Mouse (Mus musculus) thymus, adult 2 months (tissue): ENCODE measurements around the gene Prss32. TPM values are rescaled to one million over a fixed set of nuclear protein-coding genes. Genes with fewer than 3 reads are reported as not detected.

Experiments used
- DNase-seq: peaks from one replicate; pipeline ENCODE4 v3.0.0; 2021
- H3K27ac ChIP-seq: fragments of 200-500 bp; 2 replicates; pipeline ENCODE4 v1.5.1; 2012; ENCODE audit warnings: low read length, control low read depth; ENCODE audit not compliant: control insufficient read depth, insufficient read depth
- H3K27me3 ChIP-seq: fragments of 200-500 bp; 2 replicates; pipeline ENCODE4 v1.6.1; 2012; ENCODE audit warnings: mild to moderate bottlenecking, low read length, moderate library complexity, mixed read lengths; ENCODE audit not compliant: control insufficient read depth, insufficient read depth
- H3K36me3 ChIP-seq: fragments of 200-500 bp; 2 replicates; pipeline ENCODE4 v1.6.1; 2012; ENCODE audit warnings: mild to moderate bottlenecking, low read length, moderate library complexity; ENCODE audit not compliant: control insufficient read depth, insufficient read depth
- H3K4me1 ChIP-seq: fragments of 200-500 bp; replicated peaks from 2 replicates; pipeline ENCODE4 v1.6.1; 2012; ENCODE audit warnings: low read length; ENCODE audit not compliant: control insufficient read depth, insufficient read depth
- H3K4me3 ChIP-seq: fragments of 200-500 bp; 2 replicates; pipeline ENCODE4 v1.5.1; 2012; ENCODE audit warnings: mild to moderate bottlenecking, low read length, control low read depth, moderate library complexity; ENCODE audit not compliant: control insufficient read depth, insufficient read depth
- CTCF ChIP-seq: fragments of 200-500 bp; IDR thresholded peaks from 2 replicates; pipeline ENCODE4 v1.5.1; 2012; ENCODE audit warnings: mild to moderate bottlenecking, control low read depth, low read length, moderate library complexity, borderline replicate concordance; ENCODE audit not compliant: control insufficient read depth, poor library complexity, insufficient read depth; ENCODE audit errors: extremely low read depth
- POLR2A ChIP-seq: fragments of 200-500 bp; IDR thresholded peaks from 2 replicates; pipeline ENCODE4 v1.6.1; 2012; ENCODE audit warnings: mild to moderate bottlenecking, low read length, control low read depth, moderate library complexity; ENCODE audit not compliant: control insufficient read depth, poor library complexity, insufficient read depth; ENCODE audit errors: extremely low read depth
- WGBS: fragments of 180-500 bp; shearing (Covaris S2); methylation state at CpG from one replicate; pipeline ENCODE4 v1.1.7; 2018; 5-methylcytosine and 5-hydroxymethylcytosine counted together
- polyA plus RNA-seq: library from polyadenylated mRNA; depleted of rRNA; stranded (reverse); fragments of >200 nt; gene quantifications from 2 replicates; pipeline ENCODE4 v1.2.3, GENCODE M21; 2012

Gene Prss32
- polyA plus RNA-seq, 1 experiment: 0.51 TPM

DNA sequence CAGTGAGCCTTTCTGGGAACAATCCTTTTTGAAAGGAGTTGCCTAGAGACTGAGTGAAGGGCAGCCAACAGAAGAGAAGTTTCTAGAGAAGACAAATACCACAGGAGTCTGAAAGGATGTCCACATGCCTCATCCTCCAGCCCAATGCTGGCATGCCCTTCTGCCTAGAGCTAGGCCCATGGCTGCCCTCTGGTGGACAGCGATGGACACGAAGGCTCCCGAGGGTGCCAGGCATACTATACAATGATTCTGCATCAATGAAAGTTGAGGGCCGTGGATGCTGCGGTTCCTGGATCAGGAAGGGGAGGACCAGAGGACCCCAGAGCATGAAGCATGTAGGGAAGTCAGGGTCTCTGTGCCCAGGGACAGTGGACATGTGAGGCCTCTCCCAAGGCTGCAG, 9.6 kb downstream of the Prss32 start:
- Histone ChIP-seq H3K4me3 (no peak overlapping the region), H3K27ac (no peak overlapping the region), H3K27me3 (no peaks in the 10 kb centered on the region), H3K36me3 (no peaks in the 10 kb centered on the region), H3K4me1 (peaks cover 5% of the 10 kb centered on the region)
- TF ChIP-seq POLR2A: no peak
- TF ChIP-seq CTCF: peak; percentile 68
- peak; percentile 67 for DNase-seq
- 54% methylated on average over 5 of the region's 5 CpGs for WGBS

DNA sequence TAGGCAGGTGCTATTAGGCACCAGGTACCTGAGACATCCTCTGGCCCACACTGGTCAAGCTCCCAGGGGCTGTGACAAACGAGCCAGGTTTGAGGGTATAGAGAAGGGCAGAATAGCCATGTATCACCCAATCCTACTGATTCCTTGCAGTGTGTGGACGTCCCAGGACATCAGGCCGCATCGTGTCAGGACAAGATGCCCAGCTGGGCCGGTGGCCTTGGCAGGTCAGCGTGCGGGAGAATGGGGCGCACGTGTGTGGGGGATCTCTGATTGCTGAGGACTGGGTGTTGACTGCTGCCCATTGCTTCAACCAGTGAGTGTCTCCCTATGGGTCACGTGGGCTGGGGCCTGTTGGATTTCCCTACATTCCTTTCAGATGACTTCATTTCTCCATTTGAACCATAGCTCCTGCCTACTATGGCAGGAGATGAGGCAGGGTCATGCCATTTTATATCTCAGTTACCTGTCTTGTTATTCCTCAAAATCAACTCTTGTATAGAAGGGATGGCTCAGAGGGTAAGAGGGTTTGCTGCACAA, 10.6 kb downstream of the Prss32 start:
- no peaks in the 10 kb centered on the region for H3K27me3 ChIP-seq
- no peak overlapping the region for H3K27ac ChIP-seq
- H3K36me3 ChIP-seq: no peaks in the 10 kb centered on the region
- DNase-seq: no peak
- 95% methylated on average over 10 of the region's 10 CpGs for WGBS
- no peak overlapping the region for H3K4me3 ChIP-seq
- H3K4me1 ChIP-seq: peaks cover 10% of the 10 kb centered on the region
- no peak for TF ChIP-seq POLR2A

DNA sequence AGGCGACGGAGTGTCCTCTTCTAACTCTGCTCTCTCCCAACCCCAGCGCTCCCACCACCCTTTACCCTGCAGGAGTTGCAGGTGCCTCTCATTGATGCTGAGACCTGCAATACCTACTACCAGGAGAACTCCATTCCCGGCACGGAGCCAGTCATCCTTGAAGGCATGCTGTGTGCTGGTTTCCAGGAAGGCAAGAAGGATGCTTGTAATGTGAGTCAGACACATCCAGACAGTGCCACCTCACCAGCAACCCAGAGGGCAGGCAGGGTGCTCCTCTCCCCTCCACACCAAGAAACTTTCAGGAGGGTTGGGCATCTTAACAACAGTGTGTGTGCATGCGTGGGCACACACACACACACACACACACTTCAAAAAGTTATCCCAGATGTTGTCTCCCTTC, 13.5 kb downstream of the Prss32 start:
- Histone ChIP-seq H3K27me3 (no peaks in the 10 kb centered on the region; the same call in 1 of the 2 replicates), H3K4me1 (peaks cover 11% of the 10 kb centered on the region), H3K27ac (no peak overlapping the region), H3K36me3 (no peaks in the 10 kb centered on the region), H3K4me3 (no peak overlapping the region)
- TF ChIP-seq POLR2A (no peak), CTCF (no peak)
- WGBS: 98% methylated on average over 6 of the region's 6 CpGs
- no peak for DNase-seq

DNA sequence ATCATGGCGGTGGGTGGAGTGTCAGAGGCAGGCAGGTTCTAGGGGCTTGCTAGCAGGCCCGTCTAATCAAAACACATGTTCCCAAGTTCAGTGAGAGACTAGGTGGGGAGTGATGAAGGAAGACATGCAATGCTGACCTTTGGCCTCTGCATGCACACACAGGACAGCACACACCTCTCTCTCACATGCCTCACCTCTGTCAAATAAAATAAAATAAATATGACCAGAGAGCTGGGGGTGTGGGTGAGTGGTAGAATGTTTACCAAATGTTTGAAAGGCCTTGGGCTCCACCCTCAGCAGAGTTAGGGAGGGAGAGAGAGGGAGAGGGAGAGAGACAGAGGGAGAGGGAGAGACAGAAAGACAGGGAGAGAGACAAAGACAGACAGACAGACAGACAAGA, 14.3 kb downstream of the Prss32 start:
- H3K27me3 ChIP-seq: no peaks in the 10 kb centered on the region; the same call in 1 of the 2 replicates
- H3K36me3 ChIP-seq: no peaks in the 10 kb centered on the region
- no peak overlapping the region for H3K27ac ChIP-seq
- H3K4me1 ChIP-seq: peaks cover 11% of the 10 kb centered on the region
- no peak for DNase-seq
- H3K4me3 ChIP-seq: no peak overlapping the region
- TF ChIP-seq POLR2A (no peak), CTCF (no peak)
- WGBS: 95% methylated on average over 2 of the region's 2 CpGs

- no peaks in the 10 kb centered on the region for H3K36me3 ChIP-seq
- no peaks in the 10 kb centered on the region; the same call in 1 of the 2 replicates for H3K27me3 ChIP-seq
- TF ChIP-seq POLR2A (no peak), CTCF (no peak)
- DNase-seq: no peak
- no peak overlapping the region for H3K4me3 ChIP-seq
- H3K4me1 ChIP-seq: peaks cover 9% of the 10 kb centered on the region
- no peak overlapping the region for H3K27ac ChIP-seq
- WGBS: 93% methylated on average over 4 of the region's 4 CpGs
Measured at GRCm38 (mm10) chr17:23862926-23863325, 19.3 kb downstream of the Prss32 start.

DNA sequence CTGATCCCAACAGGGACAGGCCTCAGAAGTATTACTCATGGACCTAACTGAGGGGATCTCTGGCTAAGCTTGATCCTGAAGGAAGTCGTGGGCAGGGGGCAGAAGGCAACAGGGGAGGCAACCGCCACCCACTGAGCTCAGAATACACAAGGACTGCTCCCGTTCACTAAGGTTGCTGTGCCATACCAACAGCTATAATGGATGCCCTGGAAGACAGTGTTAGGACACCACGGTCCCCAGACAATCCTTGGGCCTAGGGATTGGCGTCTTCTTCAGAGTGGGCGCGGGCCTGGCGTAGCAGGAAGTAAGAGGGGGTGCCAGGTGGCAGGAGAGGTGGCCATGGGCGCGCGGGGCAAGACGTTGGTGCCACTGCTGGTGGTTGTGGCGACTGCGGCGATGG, 24.1 kb downstream of the Prss32 start, which contains the start of gene Prss21:
TSS of gene Prss21 (plus strand) at position 301 of the 400 bp plus-strand sequence.
- Histone ChIP-seq H3K27ac (no peak within 1 kb of the TSS), H3K27me3 (no peaks in the 10 kb centered on the region), H3K4me3 (no peak within 1 kb of the TSS), H3K4me1 (no peaks in the 10 kb centered on the region), H3K36me3 (no peaks in the 10 kb centered on the region)
- DNase-seq: no peak
- WGBS: 88% methylated on average over 15 of the region's 15 CpGs
- TF ChIP-seq POLR2A (no peak), CTCF (no peak)

DNA sequence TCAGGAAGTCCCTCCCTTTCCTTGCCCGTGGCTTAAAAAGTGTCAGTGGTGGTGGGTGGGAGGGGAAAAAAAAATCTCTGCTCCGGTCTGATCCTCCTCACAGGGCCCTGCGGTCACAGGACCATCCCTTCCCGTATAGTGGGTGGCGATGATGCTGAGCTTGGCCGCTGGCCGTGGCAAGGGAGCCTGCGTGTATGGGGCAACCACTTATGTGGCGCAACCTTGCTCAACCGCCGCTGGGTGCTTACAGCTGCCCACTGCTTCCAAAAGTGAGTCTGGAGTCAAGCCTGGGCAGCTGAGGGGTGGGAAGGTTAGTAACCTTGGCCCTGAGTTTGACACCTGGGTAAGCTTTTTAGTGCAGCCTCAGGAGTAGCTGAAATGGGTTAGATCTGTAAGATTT, 24.9 kb downstream of the Prss32 start:
- TF ChIP-seq CTCF (no peak), POLR2A (no peak)
- no peaks in the 10 kb centered on the region for H3K27me3 ChIP-seq
- no peak overlapping the region for H3K4me3 ChIP-seq
- no peak for DNase-seq
- WGBS: 91% methylated on average over 11 of the region's 11 CpGs
- H3K27ac ChIP-seq: no peak overlapping the region
- no peaks in the 10 kb centered on the region for H3K36me3 ChIP-seq
- no peaks in the 10 kb centered on the region for H3K4me1 ChIP-seq
